Mouse (Mus musculus): ENCODE results near the gene Ildr1. TPM values are rescaled to one million over a fixed set of nuclear protein-coding genes. Genes with fewer than 3 reads are reported as not detected.

Ildr1 gene
- polyA plus RNA-seq, 2 experiments: 0.03 to 0.08 TPM

DNA sequence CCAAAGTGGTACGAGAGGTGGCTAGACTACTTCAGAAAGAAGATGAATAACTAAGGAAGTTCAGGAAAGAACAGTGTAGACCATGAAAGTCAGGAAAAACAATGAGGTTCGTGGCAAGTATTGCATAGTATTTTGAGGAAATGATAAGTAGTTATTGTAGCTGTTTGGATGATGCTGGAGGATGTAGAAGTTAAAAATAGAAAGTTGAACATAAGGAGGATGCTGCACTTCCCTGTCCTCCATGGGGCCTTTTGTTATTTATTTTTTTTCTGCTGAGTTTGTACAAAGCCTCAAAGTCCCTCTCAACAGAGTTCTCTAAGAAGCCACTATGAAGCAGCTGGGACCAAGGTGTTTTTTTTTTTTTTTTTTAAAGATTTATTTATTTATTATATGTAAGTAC is 54.0 kb downstream of the Ildr1 start:
- ATAC-seq (ENCODE audit: insufficient read depth) (no peak), DNase-seq (ENCODE audit: low read depth in 3 of 3, low spot score in 3 of 3) (no peak)
- H3K27me3 ChIP-seq (ENCODE audit: control insufficient read depth, insufficient read depth, low read length): no peaks in the 10 kb centered on the region
- TF ChIP-seq CTCF (IDR thresholded peaks at IDR 0.05; ENCODE audit: low read depth): no peak
- no peak for TF ChIP-seq EP300 (IDR thresholded peaks at IDR 0.05; ENCODE audit: low read depth)
- H3K36me3 ChIP-seq (replicated peaks; ENCODE audit: control insufficient read depth, insufficient read depth, low read depth): no peaks in the 10 kb centered on the region; the same call in 1 of the 2 replicates
- no peaks in the 10 kb centered on the region for H3K4me1 ChIP-seq (replicated peaks; ENCODE audit: control insufficient read depth in 2 of 2, insufficient read depth in 2 of 2, low read length in 1 of 2)
- H3K9me3 ChIP-seq (ENCODE audit: control insufficient read depth, low read length): no peaks in the 10 kb centered on the region
- H3K27ac ChIP-seq: no peak overlapping the region
- no peak overlapping the region for H3K4me3 ChIP-seq (ENCODE audit: insufficient read depth in 1 of 2, low read depth in 2 of 2, low read length in 2 of 2)
- WGBS (ENCODE audit: insufficient replicate concordance): 31% methylated on average over 2 of the region's 2 CpGs
- no peak overlapping the region for H3K9ac ChIP-seq (replicated peaks)
- H3K4me2 ChIP-seq (ENCODE audit: low read depth): no peak overlapping the region

GRCm38 (mm10) chr16:36751979-36752378 is 58.2 kb downstream of the Ildr1 start:
- no peak for TF ChIP-seq EP300 (IDR thresholded peaks at IDR 0.05; ENCODE audit: low read depth)
- no peak for TF ChIP-seq CTCF (IDR thresholded peaks at IDR 0.05; ENCODE audit: low read depth)
- 51% methylated on average over 3 of the region's 3 CpGs for WGBS (ENCODE audit: insufficient replicate concordance)
- no peak overlapping the region for H3K4me3 ChIP-seq (ENCODE audit: insufficient read depth in 1 of 2, low read depth in 2 of 2, low read length in 2 of 2)
- H3K9ac ChIP-seq (replicated peaks): no peak overlapping the region
- DNase-seq (ENCODE audit: low read depth in 3 of 3, low spot score in 3 of 3): no peak
- H3K4me2 ChIP-seq (ENCODE audit: low read depth): no peak overlapping the region
- H3K4me1 ChIP-seq (replicated peaks; ENCODE audit: control insufficient read depth in 2 of 2, insufficient read depth in 2 of 2, low read length in 1 of 2): no peaks in the 10 kb centered on the region
- H3K27ac ChIP-seq: no peak overlapping the region
- no peaks in the 10 kb centered on the region for H3K27me3 ChIP-seq (ENCODE audit: control insufficient read depth, insufficient read depth, low read length)
- ATAC-seq (ENCODE audit: insufficient read depth): no peak
- H3K36me3 ChIP-seq (replicated peaks; ENCODE audit: control insufficient read depth, insufficient read depth, low read depth): no peaks in the 10 kb centered on the region; the same call in 1 of the 2 replicates
- H3K9me3 ChIP-seq (ENCODE audit: control insufficient read depth, low read length): no peaks in the 10 kb centered on the region

DNA sequence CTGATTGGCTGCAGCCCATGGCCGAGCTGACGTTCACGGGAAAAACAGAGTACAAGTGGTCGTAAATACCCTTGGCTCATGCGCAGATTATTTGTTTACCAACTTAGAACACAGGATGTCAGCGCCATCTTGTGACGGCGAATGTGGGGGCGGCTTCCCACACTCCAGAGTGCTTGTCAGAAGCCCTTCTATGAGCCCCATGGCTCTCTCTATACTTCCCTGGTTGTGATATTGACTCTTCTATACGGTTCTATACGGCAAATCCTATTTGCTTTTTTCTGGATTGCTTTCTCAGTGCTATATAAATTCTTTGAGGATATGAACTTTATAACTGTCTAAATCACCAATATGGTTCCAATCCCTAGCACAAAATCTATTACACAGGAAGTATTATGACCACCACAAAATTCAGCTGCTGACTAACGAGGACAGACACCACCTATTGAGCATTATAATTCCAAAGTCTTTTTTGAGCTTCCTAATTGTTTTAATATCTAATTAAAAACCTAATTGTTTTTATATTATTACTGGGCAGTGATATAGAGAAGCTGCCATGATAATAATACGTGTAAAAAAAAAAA is 76.5 kb downstream of the Ildr1 start:
- no peak overlapping the region for H3K27ac ChIP-seq
- H3K36me3 ChIP-seq (replicated peaks; ENCODE audit: control insufficient read depth, insufficient read depth, low read depth): no peaks in the 10 kb centered on the region
- no peaks in the 10 kb centered on the region for H3K4me1 ChIP-seq (replicated peaks; ENCODE audit: control insufficient read depth in 2 of 2, insufficient read depth in 2 of 2, low read length in 1 of 2)
- ATAC-seq (ENCODE audit: insufficient read depth) (no peak), DNase-seq (ENCODE audit: low read depth in 3 of 3, low spot score in 3 of 3) (peak in 2 of 3 experiments; percentile 15 to 29)
- no peak overlapping the region for H3K9ac ChIP-seq (replicated peaks)
- WGBS (ENCODE audit: insufficient replicate concordance): 60% methylated on average over 8 of the region's 13 CpGs
- TF ChIP-seq CTCF (IDR thresholded peaks at IDR 0.05; ENCODE audit: low read depth): no peak
- no peak for TF ChIP-seq EP300 (IDR thresholded peaks at IDR 0.05; ENCODE audit: low read depth)
- H3K27me3 ChIP-seq (ENCODE audit: control insufficient read depth, insufficient read depth, low read length): no peaks in the 10 kb centered on the region
- no peak overlapping the region for H3K4me3 ChIP-seq (ENCODE audit: insufficient read depth in 1 of 2, low read depth in 2 of 2, low read length in 2 of 2)
- no peaks in the 10 kb centered on the region for H3K9me3 ChIP-seq (ENCODE audit: control insufficient read depth, low read length)
- peak overlapping the region; percentile 22; the same call in 1 of the 2 replicates for H3K4me2 ChIP-seq (ENCODE audit: low read depth)

DNA sequence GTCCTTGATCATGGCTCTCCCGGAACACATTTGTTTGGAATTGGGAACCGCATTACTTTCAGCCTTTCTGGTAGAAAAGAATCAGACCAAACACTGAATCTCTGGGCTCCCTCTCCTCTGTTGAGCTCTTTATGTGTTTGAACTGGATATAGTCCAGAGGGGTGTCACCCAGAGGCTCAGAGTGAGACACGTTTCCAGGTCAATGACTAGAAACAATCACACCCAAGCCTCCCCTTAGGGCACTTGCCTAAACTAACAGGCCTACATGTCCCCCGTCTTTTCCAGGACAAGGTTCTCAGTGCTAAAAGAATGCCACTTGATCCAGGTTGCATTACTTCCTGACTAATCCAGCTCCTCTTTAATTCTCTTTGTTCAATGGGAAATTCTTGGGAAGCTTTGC is 77.1 kb downstream of the Ildr1 start:
- Histone ChIP-seq H3K27me3 (ENCODE audit: control insufficient read depth, insufficient read depth, low read length) (no peaks in the 10 kb centered on the region), H3K4me1 (replicated peaks; ENCODE audit: control insufficient read depth in 2 of 2, insufficient read depth in 2 of 2, low read length in 1 of 2) (no peaks in the 10 kb centered on the region), H3K9me3 (ENCODE audit: control insufficient read depth, low read length) (no peaks in the 10 kb centered on the region), H3K4me3 (ENCODE audit: insufficient read depth in 1 of 2, low read depth in 2 of 2, low read length in 2 of 2) (no peak overlapping the region), H3K36me3 (replicated peaks; ENCODE audit: control insufficient read depth, insufficient read depth, low read depth) (no peaks in the 10 kb centered on the region), H3K27ac (no peak overlapping the region), H3K9ac (replicated peaks) (no peak overlapping the region), H3K4me2 (ENCODE audit: low read depth) (no peak overlapping the region)
- ATAC-seq (ENCODE audit: insufficient read depth) (no peak), DNase-seq (ENCODE audit: low read depth in 3 of 3, low spot score in 3 of 3) (no peak)
- TF ChIP-seq EP300 (IDR thresholded peaks at IDR 0.05; ENCODE audit: low read depth) (no peak), CTCF (IDR thresholded peaks at IDR 0.05; ENCODE audit: low read depth) (no peak)
- WGBS (ENCODE audit: insufficient replicate concordance): 68% methylated on average over 4 of the region's 4 CpGs

GRCm38 (mm10) chr16:36771244-36771643 is 77.5 kb downstream of the Ildr1 start:
- no peak overlapping the region for H3K27ac ChIP-seq
- no peaks in the 10 kb centered on the region for H3K9me3 ChIP-seq (ENCODE audit: control insufficient read depth, low read length)
- TF ChIP-seq CTCF (IDR thresholded peaks at IDR 0.05; ENCODE audit: low read depth): no peak
- TF ChIP-seq EP300 (IDR thresholded peaks at IDR 0.05; ENCODE audit: low read depth): no peak
- no peaks in the 10 kb centered on the region for H3K4me1 ChIP-seq (replicated peaks; ENCODE audit: control insufficient read depth in 2 of 2, insufficient read depth in 2 of 2, low read length in 1 of 2)
- H3K4me3 ChIP-seq (ENCODE audit: insufficient read depth in 1 of 2, low read depth in 2 of 2, low read length in 2 of 2): no peak overlapping the region
- H3K9ac ChIP-seq (replicated peaks): no peak overlapping the region
- DNase-seq (ENCODE audit: low read depth in 3 of 3, low spot score in 3 of 3) (no peak), ATAC-seq (ENCODE audit: insufficient read depth) (no peak)
- WGBS (ENCODE audit: insufficient replicate concordance): 47% methylated on average over 2 of the region's 2 CpGs
- H3K36me3 ChIP-seq (replicated peaks; ENCODE audit: control insufficient read depth, insufficient read depth, low read depth): no peaks in the 10 kb centered on the region
- no peak overlapping the region for H3K4me2 ChIP-seq (ENCODE audit: low read depth)
- H3K27me3 ChIP-seq (ENCODE audit: control insufficient read depth, insufficient read depth, low read length): no peaks in the 10 kb centered on the region

Data from liver, embryonic 14.5 days (tissue).